Mouse (Mus musculus): ENCODE measurements at regions not wholly inside any gene's neighbourhood (a gene's known extent, or its start where the extent isn't known, plus 50 kb on each side); places are given as distances from the start of the nearest gene placed in this dataset.

GRCm38 (mm10) chr3:52537362-52537911, 269.3 kb downstream of the Foxo1 start:
- no peaks in the 10 kb centered on the region for H3K27me3 ChIP-seq (ENCODE audit: control insufficient read depth, insufficient read depth, low read length)
- 61% methylated on average over 10 of the region's 10 CpGs for WGBS (ENCODE audit: insufficient replicate concordance)
- no peak overlapping the region for H3K4me2 ChIP-seq (ENCODE audit: low read depth)
- no peak overlapping the region for H3K9ac ChIP-seq (replicated peaks)
- no peaks in the 10 kb centered on the region for H3K9me3 ChIP-seq (ENCODE audit: control insufficient read depth, low read length)
- no peak overlapping the region for H3K4me3 ChIP-seq (ENCODE audit: insufficient read depth in 1 of 2, low read depth in 2 of 2, low read length in 2 of 2)
- TF ChIP-seq CTCF (IDR thresholded peaks at IDR 0.05; ENCODE audit: low read depth) (no peak), EP300 (IDR thresholded peaks at IDR 0.05; ENCODE audit: low read depth) (no peak)
- H3K27ac ChIP-seq, result no peak overlapping the region
- H3K36me3 ChIP-seq (replicated peaks; ENCODE audit: control insufficient read depth, insufficient read depth, low read depth), result no peaks in the 10 kb centered on the region
- DNase-seq (ENCODE audit: low read depth in 3 of 3, low spot score in 3 of 3) (no peak), ATAC-seq (ENCODE audit: insufficient read depth) (no peak)
- H3K4me1 ChIP-seq (replicated peaks; ENCODE audit: control insufficient read depth in 2 of 2, insufficient read depth in 2 of 2, low read length in 1 of 2), result no peaks in the 10 kb centered on the region

GRCm38 (mm10) chr3:52535411-52536021, 267.4 kb downstream of the Foxo1 start:
- DNase-seq (ENCODE audit: low read depth in 3 of 3, low spot score in 3 of 3), result no peak
- TF ChIP-seq EP300 (IDR thresholded peaks at IDR 0.05; ENCODE audit: low read depth), result no peak
- no peak for TF ChIP-seq CTCF (IDR thresholded peaks at IDR 0.05; ENCODE audit: low read depth)
- no peak overlapping the region for H3K9ac ChIP-seq (replicated peaks)
- H3K27ac ChIP-seq, result no peak overlapping the region
- 48% methylated on average over 7 of the region's 7 CpGs for WGBS (ENCODE audit: insufficient replicate concordance)
- H3K9me3 ChIP-seq (ENCODE audit: control insufficient read depth, low read length), result no peaks in the 10 kb centered on the region
- no peak overlapping the region for H3K4me3 ChIP-seq (ENCODE audit: insufficient read depth in 1 of 2, low read depth in 2 of 2, low read length in 2 of 2)
- H3K36me3 ChIP-seq (replicated peaks; ENCODE audit: control insufficient read depth, insufficient read depth, low read depth), result no peaks in the 10 kb centered on the region
- no peaks in the 10 kb centered on the region for H3K27me3 ChIP-seq (ENCODE audit: control insufficient read depth, insufficient read depth, low read length)
- H3K4me2 ChIP-seq (ENCODE audit: low read depth), result no peak overlapping the region
- H3K4me1 ChIP-seq (replicated peaks; ENCODE audit: control insufficient read depth in 2 of 2, insufficient read depth in 2 of 2, low read length in 1 of 2), result no peaks in the 10 kb centered on the region
- ATAC-seq (ENCODE audit: insufficient read depth), result no peak

- H3K27ac ChIP-seq, result no peak overlapping the region
- ATAC-seq (ENCODE audit: insufficient read depth) (no peak), DNase-seq (ENCODE audit: low read depth in 3 of 3, low spot score in 3 of 3) (no peak)
- no peak overlapping the region for H3K9ac ChIP-seq (replicated peaks)
- H3K27me3 ChIP-seq (ENCODE audit: control insufficient read depth, insufficient read depth, low read length), result no peaks in the 10 kb centered on the region
- no peaks in the 10 kb centered on the region for H3K36me3 ChIP-seq (replicated peaks; ENCODE audit: control insufficient read depth, insufficient read depth, low read depth)
- no peaks in the 10 kb centered on the region for H3K4me1 ChIP-seq (replicated peaks; ENCODE audit: control insufficient read depth in 2 of 2, insufficient read depth in 2 of 2, low read length in 1 of 2)
- H3K9me3 ChIP-seq (ENCODE audit: control insufficient read depth, low read length), result no peaks in the 10 kb centered on the region
- TF ChIP-seq EP300 (IDR thresholded peaks at IDR 0.05; ENCODE audit: low read depth) (no peak), CTCF (IDR thresholded peaks at IDR 0.05; ENCODE audit: low read depth) (no peak)
- H3K4me3 ChIP-seq (ENCODE audit: insufficient read depth in 1 of 2, low read depth in 2 of 2, low read length in 2 of 2), result no peak overlapping the region
- WGBS (ENCODE audit: insufficient replicate concordance), result 55% methylated on average over 7 of the region's 7 CpGs
- H3K4me2 ChIP-seq (ENCODE audit: low read depth), result no peak overlapping the region
Measured at GRCm38 (mm10) chr3:52534118-52534517, 266.0 kb downstream of the Foxo1 start.

- H3K27me3 ChIP-seq (ENCODE audit: control insufficient read depth, insufficient read depth, low read length), result no peaks in the 10 kb centered on the region
- WGBS (ENCODE audit: insufficient replicate concordance), result 63% methylated on average over 8 of the region's 8 CpGs
- no peak overlapping the region for H3K4me3 ChIP-seq (ENCODE audit: insufficient read depth in 1 of 2, low read depth in 2 of 2, low read length in 2 of 2)
- no peaks in the 10 kb centered on the region for H3K36me3 ChIP-seq (replicated peaks; ENCODE audit: control insufficient read depth, insufficient read depth, low read depth)
- no peak overlapping the region for H3K27ac ChIP-seq
- TF ChIP-seq CTCF (IDR thresholded peaks at IDR 0.05; ENCODE audit: low read depth), result no peak
- no peak for TF ChIP-seq EP300 (IDR thresholded peaks at IDR 0.05; ENCODE audit: low read depth)
- H3K4me1 ChIP-seq (replicated peaks; ENCODE audit: control insufficient read depth in 2 of 2, insufficient read depth in 2 of 2, low read length in 1 of 2), result 0 out of 4 replicates have a peak, but pooled peaks cover 0 to 2% of the 10 kb centered on the region in 2 experiments
- ATAC-seq (ENCODE audit: insufficient read depth), result no peak
- no peak overlapping the region for H3K9ac ChIP-seq (replicated peaks)
- DNase-seq (ENCODE audit: low read depth in 3 of 3, low spot score in 3 of 3), result no peak
- no peak overlapping the region for H3K4me2 ChIP-seq (ENCODE audit: low read depth)
- no peaks in the 10 kb centered on the region for H3K9me3 ChIP-seq (ENCODE audit: control insufficient read depth, low read length)
Measured at GRCm38 (mm10) chr3:52531686-52532351, 263.7 kb downstream of the Foxo1 start.

GRCm38 (mm10) chr3:52530406-52530970, 262.4 kb downstream of the Foxo1 start:
- 67% methylated on average over 7 of the region's 7 CpGs for WGBS (ENCODE audit: insufficient replicate concordance)

More at GRCm38 (mm10) chr3:52530406-52530970, 262.4 kb downstream of the Foxo1 start:
- no peak overlapping the region for H3K4me2 ChIP-seq (ENCODE audit: low read depth)
- ATAC-seq (ENCODE audit: insufficient read depth) (no peak), DNase-seq (ENCODE audit: low read depth in 3 of 3, low spot score in 3 of 3) (no peak)
- H3K9me3 ChIP-seq (ENCODE audit: control insufficient read depth, low read length), result no peaks in the 10 kb centered on the region
- TF ChIP-seq CTCF (IDR thresholded peaks at IDR 0.05; ENCODE audit: low read depth), result no peak
- TF ChIP-seq EP300 (IDR thresholded peaks at IDR 0.05; ENCODE audit: low read depth), result no peak
- H3K36me3 ChIP-seq (replicated peaks; ENCODE audit: control insufficient read depth, insufficient read depth, low read depth), result no peaks in the 10 kb centered on the region
- H3K4me3 ChIP-seq (ENCODE audit: insufficient read depth in 1 of 2, low read depth in 2 of 2, low read length in 2 of 2), result no peak overlapping the region
- no peaks in the 10 kb centered on the region for H3K27me3 ChIP-seq (ENCODE audit: control insufficient read depth, insufficient read depth, low read length)
- 0 out of 4 replicates have a peak, but pooled peaks cover 0 to 3% of the 10 kb centered on the region in 2 experiments for H3K4me1 ChIP-seq (replicated peaks; ENCODE audit: control insufficient read depth in 2 of 2, insufficient read depth in 2 of 2, low read length in 1 of 2)
- no peak overlapping the region for H3K27ac ChIP-seq
- H3K9ac ChIP-seq (replicated peaks), result no peak overlapping the region
